Mouse (Mus musculus) stomach, embryonic 14.5 days (tissue): ENCODE data around the gene Fezf2. TPM values are rescaled to one million over a fixed set of nuclear protein-coding genes. Genes with fewer than 3 reads are reported as not detected.

Experiments used
- ATAC-seq: fragments of 200-750 bp; cut with Nextera tagmentation; 2 replicates; pipeline ENCODE4 v1.8.0; 2017; ENCODE audit warnings: low read depth, moderate TSS enrichment; ENCODE audit not compliant: insufficient number of reproducible peaks, insufficient read depth, low FRiP score
- H3K27ac ChIP-seq: fragments of 300-500 bp; sonication (generic); 2 replicates; pipeline ENCODE4 v1.5.1; 2014; ENCODE audit warnings: mild to moderate bottlenecking, low read length, moderate library complexity, mixed read lengths
- H3K27me3 ChIP-seq: fragments of 300-500 bp; sonication (generic); 2 replicates; pipeline ENCODE4 v1.6.1; 2014; ENCODE audit warnings: low read length, control low read depth, mixed read lengths; ENCODE audit not compliant: control insufficient read depth, insufficient read depth
- H3K36me3 ChIP-seq: fragments of 300-500 bp; sonication (generic); 2 replicates; pipeline ENCODE4 v1.6.1; 2014; ENCODE audit warnings: mild to moderate bottlenecking, control low read depth, low read length, moderate library complexity, mixed read lengths; ENCODE audit not compliant: control insufficient read depth, insufficient read depth
- H3K4me1 ChIP-seq: fragments of 300-500 bp; sonication (generic); 2 replicates; pipeline ENCODE4 v1.6.1; 2014; ENCODE audit warnings: low read length, control low read depth, mixed read lengths; ENCODE audit not compliant: control insufficient read depth, insufficient read depth
- H3K4me2 ChIP-seq: fragments of 300-500 bp; sonication (generic); replicated peaks from 2 replicates; pipeline ENCODE4 v1.6.1; 2014; ENCODE audit warnings: low read depth, low read length, control low read depth
- H3K4me3 ChIP-seq: fragments of 300-500 bp; sonication (generic); 2 replicates; pipeline ENCODE4 v1.5.1; 2014; ENCODE audit warnings: low read depth, low read length, control low read depth
- H3K9ac ChIP-seq: fragments of 300-500 bp; sonication (generic); replicated peaks from 2 replicates; pipeline ENCODE4 v1.6.1; 2014; ENCODE audit warnings: low read depth, mild to moderate bottlenecking, control low read depth, low read length, moderate library complexity, mixed read lengths
- H3K9me3 ChIP-seq: fragments of 300-500 bp; sonication (generic); 2 replicates; pipeline ENCODE4 v1.6.1; 2016; ENCODE audit warnings: low read depth, low read length, control low read depth; ENCODE audit not compliant: control insufficient read depth
- WGBS: fragments of 180-500 bp; shearing (Covaris S2); extraction: QIAGEN DNeasy Blood & Tissue Kit; methylation state at CpG from one replicate; pipeline ENCODE4 v1.1.7; 2014; 5-methylcytosine and 5-hydroxymethylcytosine counted together
- polyA plus RNA-seq: library from polyadenylated mRNA; unstranded; fragments of >200 nt; fragmentation: Nextera tagmentation; extraction: Ambion mirVana; gene quantifications from 2 replicates; pipeline ENCODE4 v1.2.1, GENCODE M21; 2014

Fezf2 gene
- polyA plus RNA-seq, 1 experiment from 2014 or later, result not detected

DNA sequence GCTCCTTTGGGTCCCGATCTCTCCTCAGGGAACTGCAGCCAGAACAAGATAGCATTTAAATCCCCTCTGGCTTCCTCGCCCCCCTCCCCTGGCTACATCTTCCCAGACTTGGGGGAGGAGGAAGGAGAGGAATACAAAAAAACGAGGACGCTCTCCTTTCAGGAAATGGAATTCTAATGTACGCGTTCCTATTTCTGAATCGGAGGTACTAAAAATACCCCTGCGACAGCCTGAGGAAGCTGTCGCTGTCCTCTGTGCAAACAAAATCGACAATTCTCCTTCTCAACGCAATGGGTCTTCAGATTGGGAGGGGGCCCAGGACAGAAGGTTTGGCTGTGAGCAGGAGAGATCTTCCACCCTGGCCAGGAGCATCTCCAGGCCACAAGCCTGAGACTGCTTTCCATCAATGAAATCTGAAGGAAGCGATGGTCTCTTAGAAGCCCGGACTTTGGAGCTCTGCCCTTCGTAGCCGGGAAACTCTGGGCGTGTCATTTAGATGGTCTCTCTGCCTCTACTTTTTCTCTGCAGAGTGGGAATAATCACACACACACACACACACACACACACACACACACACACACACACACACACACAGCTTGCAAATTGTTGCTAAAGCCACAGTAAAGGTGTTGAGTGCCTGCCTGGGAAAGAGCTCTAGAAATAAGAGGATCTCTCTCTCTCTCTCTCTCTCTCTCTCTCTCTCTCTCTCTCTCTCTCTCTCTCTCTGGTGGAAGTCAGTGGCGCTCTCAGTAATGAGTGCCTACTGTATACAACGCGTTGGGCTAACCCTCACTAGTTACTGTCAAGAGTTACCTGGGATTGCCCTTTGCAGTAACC is 7.5 kb downstream of the Fezf2 start:
- no peak overlapping the region for H3K4me3 ChIP-seq
- H3K4me2 ChIP-seq, result no peak overlapping the region
- H3K4me1 ChIP-seq, result no peaks in the 10 kb centered on the region; the same call in 1 of the 2 replicates
- no peak overlapping the region for H3K27ac ChIP-seq
- peaks cover 78% of the 10 kb centered on the region for H3K27me3 ChIP-seq
- H3K9me3 ChIP-seq, result no peaks in the 10 kb centered on the region
- no peaks in the 10 kb centered on the region for H3K36me3 ChIP-seq
- no peak for ATAC-seq
- H3K9ac ChIP-seq, result no peak overlapping the region
- WGBS, result under 1% methylated on average over 19 of the region's 19 CpGs

DNA sequence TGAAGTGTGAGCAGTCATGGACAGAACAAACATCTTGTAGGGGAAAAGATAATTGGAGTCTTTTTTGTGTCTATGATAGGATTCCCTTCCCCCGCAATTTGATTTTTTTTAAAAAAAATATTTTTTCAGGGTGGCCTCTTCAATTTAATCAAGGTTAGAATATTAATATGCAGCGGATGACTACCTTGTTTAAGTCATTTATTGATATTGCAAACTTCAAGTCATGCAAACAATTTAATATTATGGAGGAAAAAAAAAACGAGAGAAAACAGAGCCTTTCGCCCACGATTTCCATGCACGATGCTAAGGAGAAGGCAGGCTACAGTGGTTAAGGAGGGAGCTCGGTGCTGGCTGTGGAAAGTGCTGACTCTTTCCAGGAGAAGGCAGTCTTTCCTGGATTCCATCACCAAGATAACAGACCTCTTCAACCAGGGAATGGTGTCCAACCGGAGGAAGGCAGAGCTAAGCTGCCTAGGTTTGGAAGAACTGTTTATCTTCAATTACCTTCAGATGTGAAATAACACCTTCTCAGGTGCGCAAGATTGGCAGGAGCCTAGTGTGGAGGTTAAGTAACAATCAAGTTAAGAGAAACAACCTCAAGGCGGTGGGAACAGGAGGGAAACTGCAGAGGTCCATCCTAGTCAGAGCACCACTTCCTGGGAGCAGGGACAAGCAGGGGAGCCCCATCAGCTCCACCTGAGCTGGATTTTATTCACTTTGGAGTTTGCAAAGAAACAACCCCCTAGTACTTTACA is 9.0 kb downstream of the Fezf2 start:
- H3K36me3 ChIP-seq, result no peaks in the 10 kb centered on the region
- no peak overlapping the region for H3K9ac ChIP-seq
- no peak overlapping the region for H3K27ac ChIP-seq
- no peak for ATAC-seq
- WGBS, result 2% methylated on average over 10 of the region's 10 CpGs
- H3K4me3 ChIP-seq, result no peak overlapping the region
- H3K4me1 ChIP-seq, result no peaks in the 10 kb centered on the region
- peaks cover 71% of the 10 kb centered on the region for H3K27me3 ChIP-seq
- no peaks in the 10 kb centered on the region for H3K9me3 ChIP-seq
- H3K4me2 ChIP-seq, result no peak overlapping the region

DNA sequence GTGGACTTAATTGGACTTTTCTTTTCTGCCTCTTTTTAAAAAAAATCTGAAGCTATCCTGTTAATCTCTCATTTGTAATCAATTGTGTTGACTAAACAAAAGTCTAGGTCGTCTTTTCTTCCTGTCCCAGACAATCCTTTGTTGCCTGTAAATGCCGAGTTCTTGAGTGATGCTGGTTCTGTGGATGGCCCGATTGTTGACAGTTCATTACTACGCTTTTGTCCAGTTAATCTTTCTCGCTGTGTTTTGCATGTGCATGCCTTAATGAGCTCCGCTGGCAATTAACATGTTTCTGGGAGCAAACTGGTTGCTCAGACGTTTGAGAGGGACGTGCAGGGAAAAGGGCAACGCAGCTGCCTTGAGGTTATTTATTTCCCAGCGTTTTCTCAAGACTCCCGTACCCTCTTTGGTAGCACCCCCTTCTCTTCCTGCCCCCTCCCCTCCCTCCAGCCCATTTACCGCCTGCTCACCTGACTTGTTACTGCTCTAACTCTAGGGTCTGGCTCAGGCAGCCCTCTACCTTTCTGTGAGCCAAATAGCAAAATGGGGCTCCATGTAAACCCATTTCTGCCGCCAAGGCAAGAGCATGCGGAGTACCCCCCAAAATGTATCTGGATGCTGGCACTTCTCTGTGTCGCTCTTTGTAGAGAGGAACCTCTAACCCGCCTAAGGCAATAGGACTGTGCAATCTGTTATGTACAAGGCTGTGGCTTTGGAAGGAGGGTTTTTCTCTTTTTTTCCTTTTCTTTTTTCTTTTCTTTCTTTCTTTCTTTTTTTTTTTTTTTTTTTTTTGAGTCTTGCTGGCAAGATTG is 9.8 kb downstream of the Fezf2 start:
- no peaks in the 10 kb centered on the region for H3K4me1 ChIP-seq
- no peak for ATAC-seq
- H3K36me3 ChIP-seq, result no peaks in the 10 kb centered on the region
- WGBS, result 2% methylated on average over 16 of the region's 16 CpGs
- no peak overlapping the region for H3K9ac ChIP-seq
- H3K9me3 ChIP-seq, result no peaks in the 10 kb centered on the region
- peaks cover 64% of the 10 kb centered on the region for H3K27me3 ChIP-seq
- H3K27ac ChIP-seq, result no peak overlapping the region
- no peak overlapping the region for H3K4me3 ChIP-seq
- no peak overlapping the region for H3K4me2 ChIP-seq

DNA sequence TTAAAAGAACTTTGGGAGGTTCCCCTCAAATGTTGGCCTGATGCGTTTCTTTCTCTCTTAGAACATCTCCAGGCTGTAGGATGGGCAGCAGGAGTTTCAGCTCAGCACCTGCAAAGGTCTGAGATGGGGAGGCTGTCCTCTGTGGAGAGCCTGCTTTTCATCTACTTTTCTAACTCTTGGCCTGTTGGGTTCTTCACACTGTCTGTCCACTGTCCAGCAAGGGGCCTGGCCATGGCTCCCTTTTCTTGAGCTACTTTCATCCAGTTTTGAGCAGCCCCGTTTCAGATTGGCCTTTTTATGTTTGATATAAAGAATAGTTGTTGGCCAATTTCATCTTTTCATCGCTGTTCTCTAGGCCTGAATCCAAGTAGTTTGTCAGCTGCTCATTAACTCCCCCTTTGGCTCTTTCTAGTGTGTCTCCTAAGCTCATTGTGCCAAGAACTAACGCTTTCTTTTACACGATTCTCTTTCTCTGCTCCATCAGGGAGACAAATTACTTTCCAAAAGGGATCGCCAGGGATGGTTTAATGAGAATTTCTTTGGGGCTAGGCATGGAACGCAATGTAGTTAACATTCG is 10.5 kb downstream of the Fezf2 start:
- peaks cover 58% of the 10 kb centered on the region for H3K27me3 ChIP-seq
- H3K36me3 ChIP-seq, result no peaks in the 10 kb centered on the region
- no peak for ATAC-seq
- WGBS, result 12% methylated on average over 8 of the region's 8 CpGs
- H3K4me3 ChIP-seq, result no peak overlapping the region
- H3K9me3 ChIP-seq, result no peaks in the 10 kb centered on the region
- H3K9ac ChIP-seq, result no peak overlapping the region
- no peaks in the 10 kb centered on the region for H3K4me1 ChIP-seq
- no peak overlapping the region for H3K27ac ChIP-seq
- no peak overlapping the region for H3K4me2 ChIP-seq

DNA sequence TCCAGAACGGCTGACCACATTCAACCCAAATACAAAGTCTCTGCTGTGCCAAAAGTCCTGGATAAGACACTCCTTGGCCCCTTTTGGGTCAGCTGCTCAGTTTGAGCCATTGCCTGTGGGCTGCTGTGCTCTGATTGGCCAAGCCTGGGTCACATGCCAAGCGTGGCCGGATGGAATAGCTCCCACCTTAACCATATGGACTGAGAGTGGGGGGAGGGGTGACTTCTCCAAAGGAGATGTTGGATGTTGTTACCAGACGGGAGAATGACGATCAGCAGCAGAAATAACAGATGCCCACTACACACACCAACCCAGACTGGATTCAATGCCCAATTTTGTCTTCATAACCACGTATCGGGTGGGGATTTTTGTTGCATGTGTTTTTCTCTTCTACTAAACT is 13.1 kb downstream of the Fezf2 start:
- no peaks in the 10 kb centered on the region for H3K4me1 ChIP-seq

DNA sequence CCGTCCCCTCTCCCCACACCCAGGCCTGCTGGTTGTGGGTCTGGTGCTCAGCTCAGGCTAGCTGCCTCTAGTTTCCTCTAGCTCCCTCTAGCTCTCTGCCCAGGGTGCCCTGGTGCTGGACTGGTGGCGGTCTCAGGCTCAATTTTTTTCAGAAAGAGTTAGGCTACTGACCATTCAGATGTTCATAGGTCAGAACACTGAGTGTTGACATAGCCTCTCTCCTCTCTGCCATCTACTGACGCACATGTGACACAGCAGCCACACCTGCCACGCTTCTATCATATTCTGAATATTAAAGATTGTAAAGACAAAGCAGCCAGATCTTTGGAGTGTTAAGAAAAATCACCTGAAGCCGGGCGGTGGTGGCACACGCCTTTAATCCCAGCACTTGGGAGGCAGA is 14.4 kb downstream of the Fezf2 start:
- no peak overlapping the region for H3K4me2 ChIP-seq

More for the DNA sequence above, 13.1 kb downstream of the Fezf2 start:
- Histone ChIP-seq H3K4me3 (no peak overlapping the region), H3K36me3 (no peaks in the 10 kb centered on the region), H3K9me3 (no peaks in the 10 kb centered on the region), H3K4me2 (no peak overlapping the region), H3K27ac (no peak overlapping the region), H3K27me3 (peaks cover 43% of the 10 kb centered on the region), H3K9ac (no peak overlapping the region)
- WGBS, result 37% methylated on average over 7 of the region's 7 CpGs
- ATAC-seq, result no peak

DNA sequence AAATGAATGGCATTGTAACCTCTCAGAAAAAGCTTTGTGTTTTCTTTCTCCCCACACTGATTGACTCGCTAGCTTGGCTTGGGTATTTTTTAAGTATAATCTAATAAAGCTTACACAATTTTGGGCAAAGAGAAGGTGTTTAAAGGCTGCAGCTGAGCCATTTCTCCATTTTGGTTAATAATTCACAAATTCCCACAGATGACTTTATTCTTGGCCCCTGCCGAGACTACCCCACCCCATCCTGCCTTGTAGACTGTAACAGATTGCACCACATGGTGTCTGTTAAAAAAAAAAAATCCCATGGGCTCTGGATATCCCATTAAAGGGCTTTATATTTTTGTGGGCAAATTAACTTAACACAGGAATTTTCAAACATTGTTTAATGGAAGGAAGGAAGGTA is 44.9 kb downstream of the Fezf2 start:
- no peaks in the 10 kb centered on the region for H3K27me3 ChIP-seq
- 54% methylated on average over 2 of the region's 2 CpGs for WGBS
- no peaks in the 10 kb centered on the region for H3K36me3 ChIP-seq
- H3K4me1 ChIP-seq, result no peaks in the 10 kb centered on the region
- H3K27ac ChIP-seq, result no peak overlapping the region
- no peak for ATAC-seq
- H3K4me2 ChIP-seq, result no peak overlapping the region
- H3K4me3 ChIP-seq, result no peak overlapping the region
- H3K9me3 ChIP-seq, result no peaks in the 10 kb centered on the region
- H3K9ac ChIP-seq, result no peak overlapping the region

More for the DNA sequence above, 14.4 kb downstream of the Fezf2 start:
- H3K4me3 ChIP-seq, result no peak overlapping the region
- peaks cover 33% of the 10 kb centered on the region for H3K27me3 ChIP-seq
- no peak for ATAC-seq
- H3K9ac ChIP-seq, result no peak overlapping the region
- WGBS, result 75% methylated on average over 7 of the region's 7 CpGs
- H3K4me1 ChIP-seq, result no peaks in the 10 kb centered on the region
- no peaks in the 10 kb centered on the region for H3K9me3 ChIP-seq
- H3K36me3 ChIP-seq, result no peaks in the 10 kb centered on the region
- no peak overlapping the region for H3K27ac ChIP-seq

DNA sequence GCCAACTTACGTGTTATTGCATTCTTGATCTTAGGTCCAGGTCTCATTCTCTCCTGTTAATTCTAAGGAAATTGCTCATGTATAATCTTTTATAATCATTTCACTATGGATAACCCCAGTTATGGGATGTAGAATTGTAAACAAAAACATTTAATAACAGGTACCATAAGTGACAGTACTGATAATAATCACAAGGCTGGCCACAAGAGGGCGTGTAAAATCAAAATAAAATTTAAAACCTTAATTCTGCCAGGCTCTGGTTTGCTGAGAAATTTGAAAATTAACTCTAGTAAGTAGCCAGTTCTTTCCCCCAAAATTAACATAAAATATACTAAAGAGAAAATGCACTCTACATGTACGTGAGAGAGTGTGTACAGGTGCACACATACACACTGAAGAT is 47.3 kb downstream of the Fezf2 start:
- no peak for ATAC-seq
- 68% methylated on average over 3 of the region's 3 CpGs for WGBS
- Histone ChIP-seq H3K4me2 (no peak overlapping the region), H3K4me1 (no peaks in the 10 kb centered on the region), H3K36me3 (no peaks in the 10 kb centered on the region), H3K9me3 (no peaks in the 10 kb centered on the region), H3K27me3 (no peaks in the 10 kb centered on the region), H3K4me3 (no peak overlapping the region), H3K27ac (no peak overlapping the region), H3K9ac (no peak overlapping the region)
